Mouse (Mus musculus): ENCODE results near the gene Gpr152. TPM values are rescaled to one million over a fixed set of nuclear protein-coding genes. Genes with fewer than 3 reads are reported as not detected.

The Gpr152 gene
- total and polyA plus RNA-seq, 3 experiments, result 0.03 TPM; not detected in 2

GRCm38 (mm10) chr19:4162646-4163542 lies 23.3 kb downstream of the Gpr152 start, which contains the start of gene Rps6kb2 (continued):
- peak; percentile 64; the same call in 1 of the 2 replicates for TF ChIP-seq TCF12 (IDR thresholded peaks at IDR 0.05; ENCODE audit: low read depth, low read length)
- TF ChIP-seq RCOR1 (IDR thresholded peaks at IDR 0.05; ENCODE audit: low read depth, low read length), result no peak
- TF ChIP-seq RAD21 (IDR thresholded peaks at IDR 0.05; ENCODE audit: low read depth, low read length), result no peak
- peak; percentile 64 for TF ChIP-seq ELF1 (IDR thresholded peaks at IDR 0.05; ENCODE audit: low read depth, low read length)

DNA sequence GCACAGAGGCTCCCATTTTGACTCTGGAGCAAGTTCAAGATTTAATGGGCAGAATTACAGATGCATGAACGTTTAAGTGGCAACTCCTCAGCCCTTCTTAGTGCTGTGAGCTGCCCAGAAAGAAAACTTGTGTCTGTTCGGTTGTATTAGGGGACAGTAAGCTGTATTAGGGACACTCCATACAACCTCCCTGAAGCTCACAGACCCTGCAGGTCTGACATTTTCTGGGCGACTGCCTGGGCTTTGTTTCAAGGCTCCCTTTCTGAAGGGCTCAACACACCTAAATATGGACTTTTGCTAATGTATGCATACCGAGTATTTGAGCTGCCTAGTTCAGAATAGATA lies 23.9 kb downstream of the Gpr152 start:
- Histone ChIP-seq H3K9me3 (replicated peaks; ENCODE audit: insufficient read depth, low read length) (no peaks in the 10 kb centered on the region), H3K4me3 (ENCODE audit: control insufficient read depth in 1 of 2, insufficient read depth in 1 of 2, low read depth in 2 of 2, low read length in 2 of 2) (peak overlapping the region; percentile 67 to 87), H3K4me1 (ENCODE audit: control insufficient read depth in 1 of 2, insufficient read depth in 2 of 2, low read length in 2 of 2) (peaks cover 2 to 20% of the 10 kb centered on the region in 2 experiments), H3K27me3 (ENCODE audit: control insufficient read depth in 1 of 2, insufficient read depth in 2 of 2, low read length in 2 of 2) (no peaks in the 10 kb centered on the region), H3K9ac (ENCODE audit: control insufficient read depth, low read depth, low read length, poor library complexity, severe bottlenecking) (peak overlapping the region; percentile 62), H3K36me3 (ENCODE audit: control insufficient read depth in 1 of 2, insufficient read depth in 2 of 2, low read length in 2 of 2) (peaks cover 0 to 10% of the 10 kb centered on the region in 2 experiments; a peak in 3 of 4 replicates), H3K79me2 (ENCODE audit: control insufficient read depth, insufficient read depth, low read length, poor library complexity) (peaks cover 4% of the 10 kb centered on the region), H3K27ac (ENCODE audit: control insufficient read depth, low read depth, low read length) (peak overlapping the region; percentile 50)
- no peak for DNase-seq (ENCODE audit: low read depth, low spot score)
- TF ChIP-seq ETS1 (IDR thresholded peaks at IDR 0.05; ENCODE audit: low read depth, low read length) (0 out of 2 replicates have a peak, but pooled peaks have one; percentile 3), CHD2 (IDR thresholded peaks at IDR 0.05; ENCODE audit: low read length) (no peak)

- Histone ChIP-seq H3K79me2 (ENCODE audit: control insufficient read depth, insufficient read depth, low read length, poor library complexity) (peaks cover 4% of the 10 kb centered on the region), H3K4me1 (ENCODE audit: control insufficient read depth in 1 of 2, insufficient read depth in 2 of 2, low read length in 2 of 2) (peaks cover 2 to 20% of the 10 kb centered on the region in 2 experiments), H3K27ac (ENCODE audit: control insufficient read depth, low read depth, low read length) (no peak overlapping the region), H3K4me3 (ENCODE audit: control insufficient read depth in 1 of 2, insufficient read depth in 1 of 2, low read depth in 2 of 2, low read length in 2 of 2) (no peak overlapping the region), H3K36me3 (ENCODE audit: control insufficient read depth in 1 of 2, insufficient read depth in 2 of 2, low read length in 2 of 2) (peaks cover 0 to 10% of the 10 kb centered on the region in 2 experiments; a peak in 3 of 4 replicates), H3K9ac (ENCODE audit: control insufficient read depth, low read depth, low read length, poor library complexity, severe bottlenecking) (0 out of 2 replicates have a peak overlapping the region, but pooled peaks have one; percentile 20), H3K27me3 (ENCODE audit: control insufficient read depth in 1 of 2, insufficient read depth in 2 of 2, low read length in 2 of 2) (no peaks in the 10 kb centered on the region), H3K9me3 (replicated peaks; ENCODE audit: insufficient read depth, low read length) (no peaks in the 10 kb centered on the region)
- TF ChIP-seq CHD2 (IDR thresholded peaks at IDR 0.05; ENCODE audit: low read length) (no peak), CHD1 (IDR thresholded peaks at IDR 0.05; ENCODE audit: low read depth, low read length) (no peak), GATA1 (IDR thresholded peaks at IDR 0.05; ENCODE audit: low read depth, low read length) (no peak), MYC (IDR thresholded peaks at IDR 0.05; ENCODE audit: low read depth, low read length) (no peak), MAZ (IDR thresholded peaks at IDR 0.05; ENCODE audit: low read depth, low read length) (no peak), CTCF (IDR thresholded peaks at IDR 0.05 in 2 of 3, conservative IDR thresholded peaks at IDR 0.05 in 1 of 3; ENCODE audit: control insufficient read depth in 1 of 3, insufficient read depth in 1 of 3, low read depth in 2 of 3, low read length in 3 of 3, poor library complexity in 1 of 3, severe bottlenecking in 1 of 3) (no peak), MXI1 (IDR thresholded peaks at IDR 0.05; ENCODE audit: low read depth, low read length) (no peak), BHLHE40 (IDR thresholded peaks at IDR 0.05; ENCODE audit: borderline replicate concordance, low read depth, low read length) (no peak), MAFK (IDR thresholded peaks at IDR 0.05; ENCODE audit: borderline replicate concordance, low read depth, low read length) (no peak), POLR2AphosphoS2 (IDR thresholded peaks at IDR 0.05; ENCODE audit: low read length) (no peak), E2F4 (IDR thresholded peaks at IDR 0.05; ENCODE audit: borderline replicate concordance, low read depth, low read length) (no peak), RCOR1 (IDR thresholded peaks at IDR 0.05; ENCODE audit: low read depth, low read length) (no peak), SMC3 (IDR thresholded peaks at IDR 0.05; ENCODE audit: low read depth, low read length) (no peak), EP300 (IDR thresholded peaks at IDR 0.05; ENCODE audit: low read depth in 1 of 2, low read length in 2 of 2) (no peak), NELFE (IDR thresholded peaks at IDR 0.05; ENCODE audit: low read depth, low read length) (no peak), NRF1 (IDR thresholded peaks at IDR 0.05; ENCODE audit: insufficient read depth, low read depth, low read length, poor library complexity, severe bottlenecking) (no peak), MAX (IDR thresholded peaks at IDR 0.05; ENCODE audit: low read length) (no peak), TBP (IDR thresholded peaks at IDR 0.05; ENCODE audit: low read depth, low read length) (no peak), POLR2AphosphoS5 (IDR thresholded peaks at IDR 0.05; ENCODE audit: borderline replicate concordance, low read depth, low read length) (no peak)
- DNase-seq (ENCODE audit: low read depth, low spot score), result no peak
Measured at GRCm38 (mm10) chr19:4164100-4164499, 24.5 kb downstream of the Gpr152 start.

Data from MEL (cell line).